Mouse (Mus musculus): ENCODE results near the gene A630076J17Rik. TPM values are rescaled to one million over a fixed set of nuclear protein-coding genes. Genes with fewer than 3 reads are reported as not detected.
A peak's percentile ranks its signal among the peaks of the same experiment; 100 is the strongest.

The A630076J17Rik gene
- polyA plus RNA-seq (2015; fragmentation: Nextera tagmentation; extraction: Ambion mirVana) = not detected in 2 replicates

DNA sequence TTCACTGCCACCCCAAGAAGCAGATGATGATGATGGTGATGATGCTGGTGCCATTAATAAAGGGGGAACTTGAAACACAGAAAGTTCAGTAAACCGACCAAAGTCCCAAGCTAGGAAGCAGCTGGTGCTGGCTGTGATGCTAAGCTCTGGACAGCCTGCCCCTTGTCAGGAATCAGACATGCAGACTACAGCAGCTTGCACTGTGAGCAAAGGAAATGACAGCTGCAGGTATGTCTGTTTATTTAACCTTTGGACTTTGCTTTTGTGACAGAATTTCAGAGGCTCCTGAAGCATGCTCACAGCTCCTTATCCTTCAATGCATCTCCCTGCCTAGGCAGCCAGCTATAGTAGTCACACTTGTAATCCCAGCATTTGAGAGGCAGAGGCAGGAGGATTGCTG is at the start of gene A630076J17Rik:
TSS of gene A630076J17Rik (plus strand) at position 88 of the 400 bp plus-strand sequence.
- no peak within 1 kb of the TSS for H3K4me3 ChIP-seq (ENCODE audit: low read length)
- H3K4me2 ChIP-seq (ENCODE audit: low read length) = no peak within 1 kb of the TSS
- H3K4me1 ChIP-seq (ENCODE audit: control insufficient read depth, insufficient read depth, low read depth, low read length) = no peaks in the 10 kb centered on the region; the same call in 1 of the 2 replicates
- no peaks in the 10 kb centered on the region for H3K36me3 ChIP-seq (ENCODE audit: control insufficient read depth, insufficient read depth, low read length)
- 67% methylated on average over 1 of the region's 1 CpGs for WGBS
- no peaks in the 10 kb centered on the region; the same call in 1 of the 2 replicates for H3K27me3 ChIP-seq (replicated peaks; ENCODE audit: control insufficient read depth, insufficient read depth, low read length)
- H3K9ac ChIP-seq (ENCODE audit: low read depth, low read length) = no peak within 1 kb of the TSS
- H3K9me3 ChIP-seq (ENCODE audit: control insufficient read depth, low read length) = no peaks in the 10 kb centered on the region
- H3K27ac ChIP-seq (ENCODE audit: low read depth, low read length) = no peak within 1 kb of the TSS
- ATAC-seq = no peak

DNA sequence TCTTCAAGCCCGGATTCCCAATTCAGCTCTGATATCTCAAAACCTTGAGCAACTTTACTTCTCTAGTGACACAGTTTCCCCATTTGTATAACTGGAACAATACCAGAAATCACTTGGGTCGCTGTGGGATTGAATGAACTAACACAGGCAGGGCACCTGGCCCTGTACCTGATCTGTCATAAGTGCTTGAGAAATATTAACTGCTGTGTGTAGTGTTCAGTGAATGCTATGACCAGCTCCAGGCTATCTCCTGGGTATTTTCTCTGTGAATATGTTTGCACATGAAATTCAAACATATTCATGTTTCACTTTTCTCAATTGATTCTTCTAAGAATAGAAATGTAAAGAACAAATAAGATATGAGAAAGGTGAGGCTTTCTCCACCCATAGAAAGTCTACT is 49.6 kb upstream of the A630076J17Rik start:
- no peak for ATAC-seq
- H3K27me3 ChIP-seq (replicated peaks; ENCODE audit: control insufficient read depth, insufficient read depth, low read length) = no peaks in the 10 kb centered on the region
- no peaks in the 10 kb centered on the region for H3K9me3 ChIP-seq (ENCODE audit: control insufficient read depth, low read length)
- H3K9ac ChIP-seq (ENCODE audit: low read depth, low read length) = no peak overlapping the region
- 85% methylated on average over 2 of the region's 2 CpGs for WGBS
- H3K4me1 ChIP-seq (ENCODE audit: control insufficient read depth, insufficient read depth, low read depth, low read length) = no peaks in the 10 kb centered on the region; the same call in 1 of the 2 replicates
- no peaks in the 10 kb centered on the region for H3K36me3 ChIP-seq (ENCODE audit: control insufficient read depth, insufficient read depth, low read length)
- H3K27ac ChIP-seq (ENCODE audit: low read depth, low read length) = no peak overlapping the region
- H3K4me2 ChIP-seq (ENCODE audit: low read length) = no peak overlapping the region
- no peak overlapping the region for H3K4me3 ChIP-seq (ENCODE audit: low read length)

DNA sequence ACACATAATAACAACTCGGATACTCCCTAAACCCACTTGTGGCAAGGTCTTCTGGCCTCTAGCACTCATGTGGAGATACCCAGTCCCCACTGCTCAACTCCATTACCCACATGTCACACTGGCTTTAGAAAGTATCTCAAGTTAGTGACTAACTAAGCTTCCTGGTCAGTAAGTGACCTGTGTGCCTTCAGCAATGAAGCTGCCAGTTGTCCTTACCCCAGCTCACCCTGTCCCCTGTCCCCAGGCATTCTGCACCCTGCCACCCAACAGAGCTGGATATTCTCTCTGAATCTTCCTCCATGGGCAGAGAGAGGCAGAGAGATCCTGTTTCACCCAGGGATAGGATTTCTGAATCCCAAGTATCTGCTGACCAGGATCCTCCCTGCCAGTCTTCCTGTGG is 47.7 kb upstream of the A630076J17Rik start, which contains the start of gene Kcna10:
TSS of gene Kcna10 (plus strand) at position 301 of the 400 bp plus-strand sequence.
- Histone ChIP-seq H3K9me3 (ENCODE audit: control insufficient read depth, low read length) (no peaks in the 10 kb centered on the region), H3K9ac (ENCODE audit: low read depth, low read length) (no peak within 1 kb of the TSS), H3K27ac (ENCODE audit: low read depth, low read length) (no peak within 1 kb of the TSS), H3K27me3 (replicated peaks; ENCODE audit: control insufficient read depth, insufficient read depth, low read length) (no peaks in the 10 kb centered on the region), H3K4me1 (ENCODE audit: control insufficient read depth, insufficient read depth, low read depth, low read length) (no peaks in the 10 kb centered on the region), H3K4me3 (ENCODE audit: low read length) (no peak within 1 kb of the TSS), H3K36me3 (ENCODE audit: control insufficient read depth, insufficient read depth, low read length) (no peaks in the 10 kb centered on the region), H3K4me2 (ENCODE audit: low read length) (no peak within 1 kb of the TSS)
- WGBS = 96% methylated on average over 1 of the region's 1 CpGs
- no peak for ATAC-seq

DNA sequence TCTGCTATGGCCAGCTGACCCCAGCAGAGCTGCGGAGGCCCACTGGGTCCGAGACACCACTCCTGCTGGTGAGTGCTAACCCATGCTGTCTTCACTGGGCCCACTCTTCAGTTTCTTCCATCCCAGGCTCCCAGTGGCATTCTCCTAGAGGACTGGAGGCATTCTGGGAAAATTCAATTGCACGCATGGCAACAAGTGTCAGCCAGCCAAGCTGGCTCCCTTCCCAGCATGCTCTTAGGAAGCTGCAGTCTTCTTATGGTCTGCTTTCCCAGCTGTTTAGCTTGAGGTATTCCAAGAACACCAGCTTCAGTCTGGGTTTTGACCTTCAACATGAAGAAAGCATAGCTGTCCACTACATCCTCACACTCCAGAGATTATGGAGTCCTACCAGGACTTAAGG is 47.2 kb upstream of the A630076J17Rik start:
- H3K4me2 ChIP-seq (ENCODE audit: low read length) = no peak overlapping the region
- ATAC-seq = no peak
- H3K4me3 ChIP-seq (ENCODE audit: low read length) = no peak overlapping the region
- H3K9me3 ChIP-seq (ENCODE audit: control insufficient read depth, low read length) = no peaks in the 10 kb centered on the region
- WGBS = 78% methylated on average over 3 of the region's 3 CpGs
- H3K9ac ChIP-seq (ENCODE audit: low read depth, low read length) = no peak overlapping the region
- H3K4me1 ChIP-seq (ENCODE audit: control insufficient read depth, insufficient read depth, low read depth, low read length) = no peaks in the 10 kb centered on the region
- no peaks in the 10 kb centered on the region for H3K27me3 ChIP-seq (replicated peaks; ENCODE audit: control insufficient read depth, insufficient read depth, low read length)
- no peak overlapping the region for H3K27ac ChIP-seq (ENCODE audit: low read depth, low read length)
- no peaks in the 10 kb centered on the region for H3K36me3 ChIP-seq (ENCODE audit: control insufficient read depth, insufficient read depth, low read length)

DNA sequence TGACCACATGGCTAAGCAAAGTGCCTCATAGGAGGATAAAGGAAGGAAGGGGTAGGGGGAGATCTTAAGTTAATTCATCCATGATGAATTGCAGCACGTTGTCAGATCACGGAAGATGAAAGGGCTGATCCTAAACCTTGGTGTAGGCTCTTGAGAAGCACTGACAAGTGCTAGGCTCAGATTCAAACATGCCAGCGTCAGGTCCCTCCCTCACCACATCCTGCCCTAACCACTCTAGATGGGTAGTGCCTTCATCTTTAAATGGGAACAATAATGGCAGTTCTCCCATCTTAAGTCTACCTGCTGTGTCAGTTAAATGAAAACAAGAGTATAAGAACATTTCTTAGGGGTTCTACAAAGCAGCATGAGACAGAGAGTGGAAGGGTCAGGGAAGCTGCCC is 44.8 kb upstream of the A630076J17Rik start:
- H3K4me1 ChIP-seq (ENCODE audit: control insufficient read depth, insufficient read depth, low read depth, low read length) = peaks cover 3% of the 10 kb centered on the region; the same call in 1 of the 2 replicates
- no peaks in the 10 kb centered on the region for H3K9me3 ChIP-seq (ENCODE audit: control insufficient read depth, low read length)
- no peak overlapping the region for H3K4me3 ChIP-seq (ENCODE audit: low read length)
- WGBS = 86% methylated on average over 3 of the region's 3 CpGs
- no peaks in the 10 kb centered on the region for H3K36me3 ChIP-seq (ENCODE audit: control insufficient read depth, insufficient read depth, low read length)
- H3K27me3 ChIP-seq (replicated peaks; ENCODE audit: control insufficient read depth, insufficient read depth, low read length) = no peaks in the 10 kb centered on the region
- no peak overlapping the region for H3K4me2 ChIP-seq (ENCODE audit: low read length)
- no peak overlapping the region for H3K9ac ChIP-seq (ENCODE audit: low read depth, low read length)
- H3K27ac ChIP-seq (ENCODE audit: low read depth, low read length) = no peak overlapping the region
- ATAC-seq = no peak

DNA sequence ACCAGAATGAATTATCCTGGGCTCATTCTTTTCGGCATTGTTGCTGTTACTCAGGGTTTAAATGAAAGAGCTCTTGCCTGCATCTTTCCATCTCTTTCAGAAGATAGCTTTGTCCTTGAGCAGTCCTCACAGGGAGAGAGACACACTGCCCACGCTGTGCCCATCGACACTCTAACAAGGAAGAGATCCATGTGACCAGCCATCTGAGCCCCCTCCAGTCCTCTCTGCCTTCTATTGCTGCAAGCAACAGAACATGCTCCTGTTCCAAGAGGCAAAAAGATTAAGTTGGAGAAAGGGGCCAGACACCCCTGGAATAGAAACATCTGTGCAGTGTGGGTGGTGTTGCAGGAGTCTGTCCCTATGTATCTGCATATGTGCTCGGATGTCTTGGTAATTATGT is 43.4 kb upstream of the A630076J17Rik start:
- WGBS = 76% methylated on average over 4 of the region's 4 CpGs
- Histone ChIP-seq H3K27me3 (replicated peaks; ENCODE audit: control insufficient read depth, insufficient read depth, low read length) (no peaks in the 10 kb centered on the region), H3K4me1 (ENCODE audit: control insufficient read depth, insufficient read depth, low read depth, low read length) (peaks cover 3% of the 10 kb centered on the region; the same call in 1 of the 2 replicates), H3K9ac (ENCODE audit: low read depth, low read length) (no peak overlapping the region), H3K4me2 (ENCODE audit: low read length) (no peak overlapping the region), H3K27ac (ENCODE audit: low read depth, low read length) (no peak overlapping the region), H3K9me3 (ENCODE audit: control insufficient read depth, low read length) (no peaks in the 10 kb centered on the region), H3K36me3 (ENCODE audit: control insufficient read depth, insufficient read depth, low read length) (no peaks in the 10 kb centered on the region), H3K4me3 (ENCODE audit: low read length) (no peak overlapping the region)
- no peak for ATAC-seq

DNA sequence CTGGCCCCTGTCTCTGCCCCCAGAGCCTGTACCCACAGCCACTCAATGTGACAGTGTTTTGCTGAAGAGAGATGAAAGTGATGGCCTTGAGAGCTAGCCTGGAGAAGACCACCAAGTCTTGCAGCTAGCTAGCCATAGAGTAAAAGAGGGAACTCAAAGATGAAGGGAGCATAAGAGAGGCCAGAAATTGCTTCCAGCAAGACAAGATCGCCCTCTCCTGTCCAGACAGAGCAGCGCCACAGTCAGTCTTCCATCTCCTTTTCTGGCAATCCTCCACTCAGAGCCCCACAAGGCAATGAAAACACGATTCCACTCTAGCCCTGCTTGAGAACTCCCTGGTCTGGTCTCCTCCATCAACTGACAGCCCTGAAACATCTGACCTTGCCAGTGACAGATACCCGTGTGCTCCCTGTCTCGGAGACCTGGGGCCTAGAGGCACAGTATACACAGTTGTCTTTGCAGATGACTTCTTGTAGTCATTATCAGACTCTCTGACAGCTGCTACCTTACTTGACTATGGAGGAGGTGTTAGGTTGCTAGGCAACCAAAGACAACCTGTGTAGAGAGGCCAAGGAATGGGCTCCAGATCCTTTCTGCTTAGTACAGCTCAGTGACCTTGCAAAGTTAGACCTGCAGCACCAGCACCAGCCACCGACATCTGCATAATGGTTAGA is 42.1 kb upstream of the A630076J17Rik start:
- Histone ChIP-seq H3K36me3 (ENCODE audit: control insufficient read depth, insufficient read depth, low read length) (no peaks in the 10 kb centered on the region), H3K27ac (ENCODE audit: low read depth, low read length) (no peak overlapping the region), H3K4me1 (ENCODE audit: control insufficient read depth, insufficient read depth, low read depth, low read length) (peaks cover 3% of the 10 kb centered on the region; the same call in 1 of the 2 replicates), H3K27me3 (replicated peaks; ENCODE audit: control insufficient read depth, insufficient read depth, low read length) (no peaks in the 10 kb centered on the region), H3K9me3 (ENCODE audit: control insufficient read depth, low read length) (no peaks in the 10 kb centered on the region), H3K4me2 (ENCODE audit: low read length) (no peak overlapping the region), H3K9ac (ENCODE audit: low read depth, low read length) (no peak overlapping the region), H3K4me3 (ENCODE audit: low read length) (no peak overlapping the region)
- ATAC-seq = peak; percentile 91
- WGBS = 40% methylated on average over 6 of the region's 6 CpGs

DNA sequence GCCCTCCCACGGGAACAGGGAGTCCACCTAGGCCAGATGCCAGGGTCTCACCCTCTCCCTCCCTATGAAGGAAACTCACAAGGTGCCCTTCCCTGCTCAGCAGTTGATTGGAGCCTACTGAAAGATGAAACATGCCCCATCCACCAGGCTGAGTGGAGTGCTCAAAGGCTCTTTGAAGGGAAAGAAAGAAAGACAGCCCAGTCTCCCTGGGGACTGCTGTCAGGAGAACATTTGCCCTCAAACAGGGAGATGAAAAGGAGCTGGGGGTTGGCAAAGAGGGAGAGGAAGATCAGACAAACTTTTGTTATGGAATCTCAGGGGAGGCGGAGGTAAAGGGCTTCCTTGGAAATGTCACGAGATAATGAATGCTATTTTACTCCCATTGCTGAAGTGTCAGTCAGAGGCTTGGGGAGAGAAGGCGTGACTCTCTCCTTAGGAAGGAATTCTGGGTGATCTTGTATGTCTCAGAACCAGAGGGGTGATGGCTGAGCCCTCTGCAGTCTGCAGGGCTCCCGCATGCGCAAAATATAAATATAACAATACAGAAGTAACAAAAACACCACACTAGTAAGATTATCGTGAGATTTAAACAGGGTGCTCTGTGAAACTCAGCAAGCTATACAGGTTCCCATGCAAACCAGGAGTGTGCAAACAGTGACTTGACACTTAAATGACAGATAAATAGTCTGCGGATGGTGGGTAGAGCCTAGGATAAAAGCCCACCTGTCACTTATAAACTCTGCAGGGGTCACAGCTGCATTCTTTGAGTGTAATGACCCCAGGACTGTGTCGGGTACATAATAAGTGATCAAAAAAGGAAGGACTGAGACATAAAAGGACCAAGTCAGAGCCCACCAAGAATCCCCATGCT is 28.9 kb upstream of the A630076J17Rik start:
- no peak overlapping the region for H3K27ac ChIP-seq (ENCODE audit: low read depth, low read length)
- H3K9ac ChIP-seq (ENCODE audit: low read depth, low read length) = no peak overlapping the region
- H3K27me3 ChIP-seq (replicated peaks; ENCODE audit: control insufficient read depth, insufficient read depth, low read length) = 0 out of 2 replicates have a peak, but pooled peaks cover 2% of the 10 kb centered on the region
- no peak overlapping the region for H3K4me3 ChIP-seq (ENCODE audit: low read length)
- H3K9me3 ChIP-seq (ENCODE audit: control insufficient read depth, low read length) = no peaks in the 10 kb centered on the region
- ATAC-seq = no peak
- H3K4me1 ChIP-seq (ENCODE audit: control insufficient read depth, insufficient read depth, low read depth, low read length) = no peaks in the 10 kb centered on the region
- 24% methylated on average over 9 of the region's 9 CpGs for WGBS
- H3K4me2 ChIP-seq (ENCODE audit: low read length) = no peak overlapping the region
- no peaks in the 10 kb centered on the region for H3K36me3 ChIP-seq (ENCODE audit: control insufficient read depth, insufficient read depth, low read length)

DNA sequence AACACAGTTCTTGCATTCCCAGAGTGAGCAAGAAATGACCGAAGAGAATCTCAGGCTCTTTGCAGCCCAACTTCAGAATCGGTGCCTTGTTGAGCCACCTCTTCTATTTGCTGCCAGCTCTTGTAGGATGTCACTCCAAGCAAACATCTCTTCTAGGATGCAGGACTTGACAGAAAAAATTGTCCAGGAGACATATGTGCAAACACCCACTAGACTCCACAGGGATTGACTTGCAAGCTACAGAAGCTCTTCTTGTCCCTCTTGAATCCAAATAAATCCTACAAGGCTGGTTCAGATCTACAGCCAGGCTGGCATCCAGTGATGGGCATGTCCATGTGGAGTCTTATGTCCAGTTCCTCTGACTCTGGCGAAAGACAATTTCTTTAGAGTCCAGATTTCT is 26.0 kb upstream of the A630076J17Rik start:
- no peaks in the 10 kb centered on the region for H3K9me3 ChIP-seq (ENCODE audit: control insufficient read depth, low read length)
- no peak overlapping the region for H3K4me2 ChIP-seq (ENCODE audit: low read length)
- no peak overlapping the region for H3K27ac ChIP-seq (ENCODE audit: low read depth, low read length)
- no peaks in the 10 kb centered on the region for H3K36me3 ChIP-seq (ENCODE audit: control insufficient read depth, insufficient read depth, low read length)
- ATAC-seq = no peak
- 94% methylated on average over 3 of the region's 3 CpGs for WGBS
- no peak overlapping the region for H3K9ac ChIP-seq (ENCODE audit: low read depth, low read length)
- 0 out of 2 replicates have a peak, but pooled peaks cover 2% of the 10 kb centered on the region for H3K27me3 ChIP-seq (replicated peaks; ENCODE audit: control insufficient read depth, insufficient read depth, low read length)
- peaks cover 2% of the 10 kb centered on the region; the same call in 1 of the 2 replicates for H3K4me1 ChIP-seq (ENCODE audit: control insufficient read depth, insufficient read depth, low read depth, low read length)
- H3K4me3 ChIP-seq (ENCODE audit: low read length) = no peak overlapping the region

All from hindbrain, embryonic 16.5 days (tissue).